Mouse (Mus musculus) liver, embryonic 11.5 days (tissue): ENCODE data around the gene Asb9. TPM values are rescaled to one million over a fixed set of nuclear protein-coding genes. Genes with fewer than 3 reads are reported as not detected.

Source experiments
- ATAC-seq: fragments of 200-750 bp; cut with Nextera tagmentation; replicated peaks from 2 replicates; pipeline ENCODE4 v1.8.0; 2017; ENCODE audit warnings: moderate number of reproducible peaks, mild to moderate bottlenecking, moderate TSS enrichment, moderate library complexity; ENCODE audit not compliant: low FRiP score
- DNase-seq: peaks from one replicate; pipeline ENCODE4 v3.0.0-alpha.2; 2017; ENCODE audit warnings: low spot score
- H3K27ac ChIP-seq: fragments of 300-500 bp; sonication (generic); 2 replicates; pipeline ENCODE4 v1.5.1; 2014; ENCODE audit warnings: mild to moderate bottlenecking, low read depth, low read length, control low read depth
- H3K27me3 ChIP-seq: fragments of 300-500 bp; sonication (generic); replicated peaks from 2 replicates; pipeline ENCODE4 v1.6.1; 2014; ENCODE audit warnings: low read length, mixed read lengths; ENCODE audit not compliant: control insufficient read depth, insufficient read depth
- H3K36me3 ChIP-seq: fragments of 300-500 bp; sonication (generic); 2 replicates; pipeline ENCODE4 v1.6.1; 2014; ENCODE audit warnings: mild to moderate bottlenecking, low read length, moderate library complexity, mixed read lengths; ENCODE audit not compliant: control insufficient read depth, insufficient read depth
- H3K4me1 ChIP-seq: fragments of 300-500 bp; sonication (generic); replicated peaks from 2 replicates; pipeline ENCODE4 v1.6.1; 2014; ENCODE audit warnings: low read length, mixed read lengths; ENCODE audit not compliant: control insufficient read depth, insufficient read depth
- H3K4me2 ChIP-seq: fragments of 300-500 bp; sonication (generic); 2 replicates; pipeline ENCODE4 v1.6.1; 2014; ENCODE audit warnings: mild to moderate bottlenecking, control low read depth, moderate library complexity
- H3K4me3 ChIP-seq: fragments of 300-500 bp; sonication (generic); 2 replicates; pipeline ENCODE4 v1.5.1; 2014; ENCODE audit warnings: low read depth, low read length, control low read depth
- H3K9ac ChIP-seq: fragments of 300-500 bp; sonication (generic); 2 replicates; pipeline ENCODE4 v1.6.1; 2014; ENCODE audit warnings: low read depth, low read length, control low read depth
- H3K9me3 ChIP-seq: fragments of 300-500 bp; sonication (generic); 2 replicates; pipeline ENCODE4 v1.6.1; 2016; ENCODE audit warnings: low read length, inconsistent platforms, mixed read lengths; ENCODE audit not compliant: control insufficient read depth
- WGBS: fragments of 180-500 bp; shearing (Covaris S2); extraction: QIAGEN DNeasy Blood & Tissue Kit; methylation state at CpG from one replicate; pipeline ENCODE4 v1.1.7; 2014; 5-methylcytosine and 5-hydroxymethylcytosine counted together
- polyA plus RNA-seq: library from polyadenylated mRNA; unstranded; fragments of >200 nt; fragmentation: Nextera tagmentation; extraction: Ambion mirVana; gene quantifications from 2 replicates; pipeline ENCODE4 v1.2.1, GENCODE M21; 2014

The Asb9 gene
- polyA plus RNA-seq, result 0.25 and 0.38 TPM in 2 replicates

DNA sequence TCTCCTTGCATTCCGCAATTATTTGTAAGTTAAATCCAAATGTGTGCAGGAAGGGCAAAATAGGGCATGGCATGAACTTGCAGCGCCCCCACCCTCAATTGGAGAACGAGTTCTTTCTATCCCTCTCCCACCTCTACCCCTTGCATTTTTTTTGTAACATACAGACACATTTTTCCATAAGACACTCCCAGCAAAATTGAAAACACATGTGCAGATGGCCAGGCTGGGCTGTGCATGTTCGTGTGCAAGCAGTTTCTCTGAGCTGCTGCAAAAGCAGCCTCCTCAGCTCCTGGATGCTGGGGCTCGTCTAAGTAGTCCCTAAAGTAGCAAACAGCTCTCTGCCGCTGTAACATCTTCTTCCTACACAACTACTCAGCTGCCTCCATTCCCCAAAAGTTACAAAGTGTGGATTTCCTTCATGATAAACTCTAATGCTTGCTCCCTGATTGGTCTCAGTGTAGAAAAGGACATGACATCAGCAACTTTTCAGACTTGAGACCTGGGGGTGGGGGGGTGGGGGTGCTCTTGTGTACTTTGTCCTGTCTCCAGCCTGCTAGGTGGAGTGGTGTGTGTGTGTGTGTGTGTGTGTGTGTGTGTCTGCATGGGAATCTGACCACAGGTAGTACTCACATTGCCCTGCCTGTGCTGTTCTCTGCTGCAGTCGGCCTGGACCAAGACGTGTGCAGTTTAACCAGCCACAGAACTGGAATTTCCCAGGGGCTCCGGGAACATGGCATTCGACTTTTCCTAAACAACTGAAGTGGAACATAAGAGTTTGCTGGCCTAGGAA, at the start of gene Asb9:
Asb9 (plus strand) TSS at position 619 of the 790 bp plus-strand sequence.
- H3K4me3 ChIP-seq, result no peak within 1 kb of the TSS
- 67% methylated on average over 10 of the region's 10 CpGs for WGBS
- no peak within 1 kb of the TSS for H3K27ac ChIP-seq
- H3K9ac ChIP-seq, result no peak within 1 kb of the TSS
- no peak for DNase-seq
- H3K4me1 ChIP-seq, result no peaks in the 10 kb centered on the region
- no peaks in the 10 kb centered on the region for H3K9me3 ChIP-seq
- no peaks in the 10 kb centered on the region for H3K36me3 ChIP-seq
- no peak for ATAC-seq
- H3K4me2 ChIP-seq, result no peak within 1 kb of the TSS
- no peaks in the 10 kb centered on the region for H3K27me3 ChIP-seq

DNA sequence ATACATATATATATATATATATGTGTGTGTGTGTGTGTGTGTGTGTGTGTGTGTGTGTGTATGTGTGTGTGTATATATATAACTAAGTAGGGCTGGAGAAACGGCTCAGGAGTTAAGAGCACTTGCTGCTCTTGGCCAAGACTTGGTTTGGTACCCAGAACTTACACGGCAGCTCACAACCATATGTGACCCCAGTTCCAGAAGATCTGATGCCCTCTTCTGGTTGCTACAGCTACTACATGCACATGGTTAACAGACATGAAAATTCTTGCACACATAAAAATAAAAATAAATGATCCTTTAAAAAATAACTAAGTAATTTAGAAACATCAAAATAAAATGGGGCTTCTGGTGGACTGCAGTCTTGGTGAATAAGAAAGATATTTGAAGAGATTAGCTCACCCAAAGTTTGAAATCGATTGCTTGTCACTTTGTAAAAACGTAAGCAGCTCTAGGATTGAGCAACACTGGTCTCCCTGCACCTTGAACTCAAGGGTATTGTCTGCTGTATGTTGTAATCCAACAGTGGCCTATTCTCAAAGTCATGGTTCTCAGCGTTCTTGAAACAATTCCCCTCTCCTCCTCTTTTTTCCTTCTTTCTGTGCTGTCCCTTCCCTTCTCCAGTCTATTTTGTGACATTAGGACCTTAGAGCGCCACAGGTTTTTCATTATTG, 46.8 kb upstream of the Asb9 start:
- ATAC-seq (no peak), DNase-seq (no peak)
- H3K4me2 ChIP-seq, result no peak overlapping the region
- no peak overlapping the region for H3K4me3 ChIP-seq
- no peaks in the 10 kb centered on the region for H3K27me3 ChIP-seq
- no peaks in the 10 kb centered on the region for H3K36me3 ChIP-seq
- no peak overlapping the region for H3K9ac ChIP-seq
- WGBS, result 67% methylated on average over 6 of the region's 6 CpGs
- H3K9me3 ChIP-seq, result no peaks in the 10 kb centered on the region
- H3K27ac ChIP-seq, result no peak overlapping the region
- H3K4me1 ChIP-seq, result no peaks in the 10 kb centered on the region

DNA sequence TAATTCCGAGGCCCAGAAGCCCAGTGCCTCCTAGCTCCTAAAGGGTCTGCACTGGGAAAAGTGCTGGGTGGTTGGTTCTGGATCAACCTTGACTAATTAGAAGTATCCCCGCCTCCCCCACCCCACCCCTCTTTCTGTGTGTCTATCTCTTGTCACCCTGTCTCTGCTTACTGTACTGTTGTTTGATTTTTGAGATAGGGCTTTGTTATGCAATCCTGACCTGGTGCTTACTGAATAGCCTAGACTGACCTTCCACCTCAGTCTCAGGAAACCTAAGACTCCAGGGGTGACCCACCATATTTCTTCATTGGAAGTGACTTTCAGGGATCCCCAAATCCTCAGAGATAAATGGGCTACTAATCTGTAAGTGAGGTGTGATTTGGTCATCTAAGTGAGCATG, 3.9 kb upstream of the Asb9 start:
- H3K4me2 ChIP-seq, result no peak overlapping the region
- H3K9me3 ChIP-seq, result no peaks in the 10 kb centered on the region
- H3K9ac ChIP-seq, result no peak overlapping the region
- no peak overlapping the region for H3K27ac ChIP-seq
- H3K4me1 ChIP-seq, result no peaks in the 10 kb centered on the region
- no peaks in the 10 kb centered on the region for H3K27me3 ChIP-seq
- DNase-seq (no peak), ATAC-seq (0 out of 2 replicates have a peak, but pooled peaks have one; percentile 49)
- WGBS, result 80% methylated on average over 2 of the region's 2 CpGs
- H3K36me3 ChIP-seq, result no peaks in the 10 kb centered on the region
- no peak overlapping the region for H3K4me3 ChIP-seq

DNA sequence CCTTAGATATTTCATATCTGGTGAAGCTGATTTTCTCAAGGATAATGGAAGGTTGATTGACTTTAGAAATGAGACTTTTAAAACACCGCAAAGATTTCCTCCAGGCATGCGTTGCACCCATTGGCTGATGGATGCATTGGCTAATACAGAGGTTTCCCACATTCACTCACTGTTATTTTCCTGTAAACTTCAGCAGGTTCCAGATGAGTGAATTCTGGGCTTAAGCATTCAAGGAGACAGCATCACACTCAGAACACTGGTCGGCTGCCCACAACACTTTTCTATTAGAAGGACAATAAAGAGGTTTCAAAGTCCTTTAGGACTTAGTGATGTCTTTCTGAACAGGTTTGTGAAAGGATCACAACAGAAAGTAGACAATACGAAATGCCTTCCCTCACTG, 941 bp downstream of the Asb9 start:
- Histone ChIP-seq H3K4me2 (no peak overlapping the region), H3K4me3 (no peak overlapping the region), H3K4me1 (no peaks in the 10 kb centered on the region), H3K27ac (no peak overlapping the region), H3K9ac (no peak overlapping the region), H3K36me3 (no peaks in the 10 kb centered on the region), H3K27me3 (no peaks in the 10 kb centered on the region), H3K9me3 (no peaks in the 10 kb centered on the region)
- ATAC-seq (no peak), DNase-seq (no peak)
- WGBS, result 80% methylated on average over 4 of the region's 4 CpGs

DNA sequence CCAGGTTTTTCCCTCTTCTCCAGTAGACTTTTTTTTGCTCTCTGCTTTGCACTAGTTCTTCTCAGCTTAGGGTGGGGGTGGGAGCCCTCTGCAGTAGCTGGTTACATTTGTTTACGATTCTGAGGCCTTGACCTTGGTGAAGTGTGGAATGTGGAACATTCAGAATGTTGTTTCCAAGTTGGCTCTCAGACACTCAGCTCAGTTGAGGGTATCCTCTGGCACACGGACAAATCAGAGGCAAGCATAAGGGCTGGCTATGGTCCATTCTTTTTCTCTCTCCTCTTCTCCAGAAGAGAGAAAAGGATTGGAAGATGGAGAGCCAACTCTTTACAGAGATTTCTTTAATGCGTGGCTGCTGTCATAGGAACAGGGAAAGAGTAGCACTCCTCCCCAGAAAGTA, 2.6 kb downstream of the Asb9 start:
- no peaks in the 10 kb centered on the region for H3K27me3 ChIP-seq
- ATAC-seq, result no peak
- 59% methylated on average over 3 of the region's 3 CpGs for WGBS

DNA sequence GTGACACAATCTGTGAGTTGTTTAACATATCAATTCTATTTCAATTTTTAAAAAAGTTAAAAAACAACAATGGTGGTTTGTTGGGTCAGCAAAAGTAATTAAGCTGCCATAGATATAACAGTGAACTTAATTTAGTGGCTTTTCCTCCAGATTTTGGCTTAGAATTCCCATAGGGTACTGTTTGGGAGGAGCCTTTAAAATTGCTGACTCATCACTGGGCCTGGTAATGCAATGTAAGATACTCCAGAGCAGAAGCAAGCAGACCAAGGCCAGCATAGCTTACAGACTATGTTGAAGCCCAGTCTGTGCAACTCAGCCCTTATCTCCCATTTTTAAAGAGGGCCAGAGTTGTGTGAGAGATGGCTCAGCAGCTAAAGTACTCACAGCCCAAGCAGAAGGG, 16.0 kb downstream of the Asb9 start:
- DNase-seq, result no peak
- ATAC-seq, result no peak
- no peaks in the 10 kb centered on the region for H3K4me1 ChIP-seq
- no peak overlapping the region for H3K4me3 ChIP-seq
- H3K4me2 ChIP-seq, result no peak overlapping the region
- no peaks in the 10 kb centered on the region for H3K36me3 ChIP-seq
- no peak overlapping the region for H3K27ac ChIP-seq
- no peaks in the 10 kb centered on the region for H3K9me3 ChIP-seq
- no peak overlapping the region for H3K9ac ChIP-seq
- no peaks in the 10 kb centered on the region for H3K27me3 ChIP-seq

More for the DNA sequence above, 2.6 kb downstream of the Asb9 start:
- no peaks in the 10 kb centered on the region for H3K36me3 ChIP-seq
- H3K4me1 ChIP-seq, result no peaks in the 10 kb centered on the region
- no peaks in the 10 kb centered on the region for H3K9me3 ChIP-seq
- no peak overlapping the region for H3K4me2 ChIP-seq
- no peak for DNase-seq
- no peak overlapping the region for H3K4me3 ChIP-seq
- no peak overlapping the region for H3K27ac ChIP-seq
- H3K9ac ChIP-seq, result no peak overlapping the region

DNA sequence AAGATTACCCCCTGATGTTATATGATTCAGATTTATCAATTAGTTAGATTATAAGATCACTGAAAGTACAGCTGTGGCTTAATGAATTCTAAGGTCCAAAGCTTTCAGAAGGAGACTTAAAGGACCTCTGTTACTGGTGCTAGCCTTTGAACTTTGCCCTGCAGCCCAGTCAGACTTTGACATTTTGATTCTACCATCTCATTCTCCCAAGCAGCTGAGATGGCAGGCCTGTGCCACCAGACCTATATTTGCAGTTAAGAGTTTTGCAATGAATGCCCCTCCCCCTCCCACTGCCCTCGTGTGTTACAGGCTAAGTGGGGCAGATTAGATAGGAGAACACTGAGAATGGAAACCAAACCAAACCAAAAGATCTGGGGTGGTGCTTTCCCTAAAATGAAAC, 20.4 kb downstream of the Asb9 start:
- Histone ChIP-seq H3K9me3 (no peaks in the 10 kb centered on the region), H3K36me3 (no peaks in the 10 kb centered on the region), H3K4me3 (no peak overlapping the region), H3K9ac (no peak overlapping the region), H3K4me1 (no peaks in the 10 kb centered on the region), H3K4me2 (no peak overlapping the region), H3K27me3 (no peaks in the 10 kb centered on the region), H3K27ac (no peak overlapping the region)
- ATAC-seq (no peak), DNase-seq (no peak)
- 32% methylated on average over 1 of the region's 1 CpGs for WGBS

DNA sequence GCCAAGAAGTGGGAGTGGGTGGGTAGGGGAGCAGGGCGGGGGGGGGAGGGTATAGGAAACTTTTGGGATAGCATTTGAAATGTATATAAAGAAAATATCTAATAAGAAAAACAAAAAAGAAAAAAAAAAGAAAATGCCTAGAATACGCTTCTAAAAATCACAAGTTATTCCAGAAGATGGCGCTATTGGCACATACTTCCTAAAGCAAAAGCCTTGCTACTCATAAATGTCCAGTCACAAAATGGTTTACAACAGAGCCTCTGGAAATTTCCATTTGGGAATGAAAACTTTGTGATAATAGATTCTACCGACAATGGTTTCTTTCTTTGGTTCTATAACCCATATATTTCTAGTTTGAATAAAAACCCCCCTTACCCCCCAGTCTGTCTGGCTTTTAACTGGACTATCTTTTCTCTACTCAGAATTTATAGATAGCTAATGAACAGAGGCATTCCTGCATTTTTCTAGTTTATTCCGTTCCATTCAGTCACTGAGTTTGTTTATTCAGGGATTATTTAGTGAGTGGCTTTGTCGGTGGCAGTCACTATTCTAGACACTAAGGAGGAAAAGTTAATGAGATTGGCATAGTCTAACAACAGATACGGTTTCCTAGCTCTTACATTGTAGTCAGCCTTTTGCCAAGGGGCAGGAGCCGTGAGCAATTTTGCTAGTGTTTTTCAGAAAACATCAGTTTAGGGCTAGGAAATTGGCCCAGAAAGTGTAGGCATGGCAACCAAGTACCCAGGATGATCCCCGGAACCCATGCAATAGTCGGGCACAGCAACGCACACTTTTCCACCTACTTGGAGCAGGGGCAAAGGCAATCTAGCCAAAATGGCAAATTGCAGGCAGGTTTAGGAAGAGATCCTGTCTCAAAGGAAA, 35.5 kb downstream of the Asb9 start:
- WGBS, result 50% methylated on average over 11 of the region's 11 CpGs
- Histone ChIP-seq H3K9me3 (no peaks in the 10 kb centered on the region), H3K4me1 (no peaks in the 10 kb centered on the region), H3K27ac (no peak overlapping the region), H3K4me3 (no peak overlapping the region), H3K36me3 (no peaks in the 10 kb centered on the region), H3K9ac (no peak overlapping the region), H3K4me2 (no peak overlapping the region), H3K27me3 (no peaks in the 10 kb centered on the region)
- DNase-seq (no peak), ATAC-seq (no peak)
